Mouse (Mus musculus): ENCODE measurements around the gene Rpap2.

The Rpap2 gene

DNA sequence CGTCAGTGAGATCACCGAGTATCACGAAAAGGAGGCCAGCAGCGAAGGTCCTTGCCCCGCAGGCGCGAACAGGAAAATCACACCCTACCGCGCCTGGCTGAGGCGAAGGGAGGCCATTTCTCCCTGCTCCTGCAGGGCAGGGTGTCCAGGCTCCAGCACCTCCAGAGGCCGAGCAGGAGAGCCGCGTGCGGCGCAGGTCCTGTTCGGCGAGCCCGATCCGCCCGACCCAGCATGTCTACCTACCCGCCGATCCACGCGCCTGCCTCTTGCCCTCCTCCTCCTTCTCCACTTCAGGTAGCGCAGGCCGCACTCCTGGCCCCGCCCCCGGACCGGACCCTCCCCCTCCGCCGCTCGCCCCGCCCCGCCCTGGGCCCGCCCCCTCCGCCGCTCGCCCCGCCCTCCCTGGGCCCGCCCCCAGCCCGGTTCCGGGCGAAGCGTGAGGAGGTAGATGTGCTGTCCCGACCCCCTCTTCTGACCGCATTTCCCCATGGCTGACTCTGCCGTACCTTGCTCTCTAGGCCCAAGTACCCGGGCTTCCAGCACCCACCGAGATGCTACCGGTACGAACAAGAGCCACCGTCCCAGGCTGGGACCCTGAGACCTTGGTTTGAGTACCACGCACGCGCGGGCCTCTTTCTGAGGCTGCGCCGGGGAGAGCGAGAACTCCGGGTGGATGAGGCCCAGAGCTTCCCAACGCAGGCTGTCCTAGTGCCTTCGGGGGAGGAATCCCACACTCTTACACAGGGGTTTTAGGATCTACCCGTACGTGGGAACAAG lies at the start of gene Rpap2, which contains the start of gene Glmn:
TSS of gene Rpap2 (plus strand) at position 73 of the 777 bp plus-strand sequence.
TSS of gene Glmn (minus strand) at position 588 of the 777 bp plus-strand sequence.
- DNase-seq (ENCODE audit: extremely low read depth, insufficient read length, low spot score): peak; percentile 86

DNA sequence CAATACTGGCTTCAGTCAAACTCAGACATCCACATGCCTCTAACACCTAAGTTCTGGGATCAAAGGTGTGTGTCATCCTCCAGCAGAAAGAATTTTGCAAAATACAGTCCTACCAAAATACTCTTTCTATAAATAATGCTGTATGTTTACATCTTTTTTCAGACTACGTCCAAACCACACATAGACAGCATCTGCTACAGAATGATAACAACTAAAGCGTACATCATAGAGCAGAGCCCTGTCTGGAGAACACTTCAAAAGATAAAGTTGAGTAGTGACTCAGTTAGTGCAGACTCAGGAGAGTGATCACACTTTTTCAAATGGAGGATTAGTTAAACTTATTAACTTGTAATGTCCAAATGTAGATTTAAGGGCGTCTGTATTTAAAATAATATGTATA lies 49.2 kb upstream of the Rpap2 start:
- no peak for DNase-seq (ENCODE audit: extremely low read depth, insufficient read length, low spot score)

DNA sequence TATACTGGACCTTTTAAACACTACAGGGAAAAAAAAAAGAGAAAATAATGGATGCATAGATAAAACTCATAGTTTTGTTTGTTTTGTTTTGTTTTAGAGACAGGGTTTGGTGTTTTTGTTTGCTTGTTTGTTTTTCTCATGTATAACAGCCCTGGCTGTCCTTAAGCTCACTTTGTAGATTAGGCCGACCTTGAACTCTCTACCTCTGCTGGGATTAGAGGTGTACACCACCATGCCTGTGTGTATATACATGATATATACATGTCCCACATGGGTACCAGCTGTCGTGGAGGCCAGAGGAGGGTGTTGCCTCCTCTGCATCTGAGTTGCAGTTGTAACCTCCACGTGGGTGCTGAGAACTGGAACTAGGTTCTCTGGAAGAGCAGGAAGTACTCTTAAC lies 48.7 kb upstream of the Rpap2 start:
- no peak for DNase-seq (ENCODE audit: extremely low read depth, insufficient read length, low spot score)

DNA sequence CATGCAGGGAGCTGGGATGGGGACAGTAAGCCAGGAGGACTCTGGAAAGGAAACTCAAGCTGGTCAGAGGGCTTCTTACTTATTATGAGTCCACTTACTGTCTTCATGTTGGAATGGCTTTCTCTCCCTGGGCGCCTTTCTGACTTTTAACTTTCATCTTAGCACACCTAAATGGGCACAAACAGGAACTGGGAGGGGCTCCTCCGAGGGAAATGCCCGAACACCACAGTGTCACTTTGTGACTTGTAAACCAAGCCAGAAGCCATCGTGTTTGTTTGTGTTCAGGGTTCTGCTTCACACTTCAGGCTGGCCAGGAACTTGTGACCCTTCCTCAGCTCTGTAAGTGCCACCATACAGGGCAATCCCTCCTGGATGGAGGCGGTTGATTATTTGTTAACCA lies 42.8 kb upstream of the Rpap2 start:
- DNase-seq (ENCODE audit: extremely low read depth, insufficient read length, low spot score): no peak

DNA sequence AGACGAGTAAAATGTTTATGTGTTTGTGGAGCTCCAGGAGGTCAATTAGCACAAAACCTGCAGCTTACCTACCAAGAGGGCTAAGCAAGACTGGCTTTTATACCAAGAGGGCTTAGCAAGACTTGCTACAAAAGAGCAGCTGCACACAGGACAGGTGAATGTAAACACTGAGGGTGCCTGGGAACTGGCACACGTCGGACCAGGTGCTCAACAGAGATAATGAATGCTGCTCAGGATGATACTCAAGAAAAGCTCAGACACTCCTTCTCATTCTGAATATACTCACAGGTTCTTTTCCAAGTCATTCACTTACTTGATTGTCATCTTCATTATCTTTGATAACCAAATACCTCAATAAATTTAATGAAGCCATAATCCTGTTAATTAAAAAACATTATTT lies 40.2 kb upstream of the Rpap2 start:
- DNase-seq (ENCODE audit: extremely low read depth, insufficient read length, low spot score): no peak

DNA sequence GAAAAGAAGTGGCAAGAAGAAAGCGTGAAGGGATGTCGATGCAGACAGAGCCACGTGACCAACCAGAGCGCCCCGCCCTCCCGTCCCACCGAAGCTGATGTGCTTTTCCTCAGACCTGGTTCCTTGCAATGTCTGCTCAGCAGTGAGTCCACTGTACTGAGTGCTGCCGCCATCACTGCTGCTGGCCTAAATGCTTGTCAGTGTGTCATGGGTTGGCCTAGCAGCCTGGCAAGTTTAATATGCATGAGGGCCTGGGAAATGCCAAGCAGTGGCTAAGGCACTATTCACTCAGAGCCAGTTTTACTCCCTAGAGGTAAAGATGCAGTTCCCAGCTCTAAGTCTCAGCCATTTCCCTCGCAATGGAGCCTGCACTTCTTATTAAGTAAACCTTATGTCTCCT lies 28.0 kb upstream of the Rpap2 start:
- DNase-seq (ENCODE audit: extremely low read depth, insufficient read length, low spot score): no peak

DNA sequence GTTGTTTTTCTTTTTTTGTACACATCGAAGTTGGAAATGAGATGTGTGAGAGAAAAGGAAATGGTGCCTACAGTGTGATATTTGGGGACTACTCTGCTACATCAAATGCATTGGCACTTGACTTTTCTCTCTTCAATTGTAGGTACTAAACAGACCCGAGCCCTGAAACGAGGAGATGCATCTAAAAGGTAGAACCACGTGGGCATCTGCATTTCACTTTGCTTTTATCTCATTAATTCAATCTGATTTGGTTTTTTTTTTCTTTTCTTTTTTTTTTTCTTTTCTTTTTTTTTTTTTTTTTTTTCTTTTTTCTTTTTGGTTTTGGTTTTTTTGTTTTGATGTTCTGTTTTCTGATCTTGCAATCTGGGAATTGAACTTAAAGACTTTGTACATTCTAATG lies 1.2 kb downstream of the Rpap2 start:
- DNase-seq (ENCODE audit: extremely low read depth, insufficient read length, low spot score): no peak

DNA sequence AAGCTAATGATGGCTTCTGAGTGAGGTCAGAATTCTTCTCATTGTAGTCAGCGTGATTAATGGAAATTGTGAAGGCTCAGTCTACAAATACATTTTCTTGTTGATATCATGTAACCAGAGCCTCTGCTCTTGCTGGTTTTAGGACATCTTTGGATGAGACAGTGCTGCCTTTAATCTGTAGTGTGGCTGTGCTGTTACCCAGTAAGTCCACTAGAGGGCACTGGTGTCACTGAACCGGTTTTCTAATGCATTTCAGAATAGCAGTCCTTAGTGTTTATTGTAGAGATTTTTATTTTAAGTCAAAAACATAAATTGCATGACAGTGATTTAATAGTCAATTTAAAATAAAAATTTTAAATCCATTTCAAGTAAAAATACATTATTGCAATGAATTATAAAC lies 14.1 kb downstream of the Rpap2 start:
- no peak for DNase-seq (ENCODE audit: extremely low read depth, insufficient read length, low spot score)

DNA sequence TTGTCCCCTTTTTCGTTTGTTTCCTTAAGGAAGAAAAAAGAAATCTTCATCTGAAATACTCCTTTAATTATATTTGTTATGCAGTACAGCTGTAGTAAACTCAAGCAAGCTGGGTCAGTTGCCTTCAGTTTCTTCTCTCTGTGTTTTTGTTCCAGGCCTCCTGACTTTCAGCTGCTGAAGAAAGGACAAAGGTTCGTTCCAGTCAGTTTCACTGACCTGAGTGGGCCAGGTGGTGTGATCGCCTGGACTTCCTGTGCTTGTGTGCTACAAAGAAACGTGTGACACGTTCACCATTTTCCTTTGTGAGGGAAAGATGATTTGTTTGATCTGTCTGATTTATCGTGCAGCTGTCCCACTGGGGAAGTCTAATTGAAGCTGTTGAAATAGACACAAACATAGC lies 20.8 kb downstream of the Rpap2 start:
- DNase-seq (ENCODE audit: extremely low read depth, insufficient read length, low spot score): no peak

DNA sequence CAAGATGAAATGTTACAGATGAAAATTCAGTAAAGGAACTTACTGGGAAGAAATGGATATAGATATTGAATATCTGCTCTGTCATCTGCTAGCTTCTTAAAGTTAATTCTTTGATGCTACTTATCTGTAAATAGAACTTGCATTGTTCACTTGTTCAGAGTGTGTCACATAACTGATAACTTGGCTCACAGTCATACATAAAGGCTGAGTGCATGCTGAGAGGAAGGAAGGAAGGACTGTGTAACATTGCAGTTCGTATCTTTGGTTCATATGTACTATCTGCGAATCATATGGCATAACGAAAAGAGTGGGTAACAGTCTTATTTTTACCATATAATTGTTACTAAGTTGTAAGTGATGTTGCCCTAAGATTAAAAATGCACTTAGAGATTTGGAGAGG lies 24.2 kb downstream of the Rpap2 start:
- no peak for DNase-seq (ENCODE audit: extremely low read depth, insufficient read length, low spot score)

DNA sequence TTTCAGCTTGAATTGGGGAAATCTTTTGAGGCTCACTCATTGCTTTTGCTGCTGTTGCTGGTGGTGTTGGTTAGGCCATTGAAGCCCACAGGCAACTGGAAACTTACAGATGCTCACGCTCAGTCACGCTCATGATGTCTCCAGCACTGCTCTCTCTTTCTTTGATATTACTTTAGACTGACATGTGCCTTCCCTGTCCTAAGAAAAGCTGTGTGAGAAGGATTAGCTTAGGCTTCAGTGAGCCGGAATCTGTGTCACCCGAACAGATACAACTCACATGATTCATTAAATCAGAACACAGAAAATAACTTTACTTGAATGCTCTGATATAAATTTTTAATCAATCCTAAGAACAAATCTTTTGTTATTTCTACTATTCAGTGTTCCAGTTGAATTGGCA lies 36.5 kb downstream of the Rpap2 start:
- no peak for DNase-seq (ENCODE audit: extremely low read depth, insufficient read length, low spot score)

DNA sequence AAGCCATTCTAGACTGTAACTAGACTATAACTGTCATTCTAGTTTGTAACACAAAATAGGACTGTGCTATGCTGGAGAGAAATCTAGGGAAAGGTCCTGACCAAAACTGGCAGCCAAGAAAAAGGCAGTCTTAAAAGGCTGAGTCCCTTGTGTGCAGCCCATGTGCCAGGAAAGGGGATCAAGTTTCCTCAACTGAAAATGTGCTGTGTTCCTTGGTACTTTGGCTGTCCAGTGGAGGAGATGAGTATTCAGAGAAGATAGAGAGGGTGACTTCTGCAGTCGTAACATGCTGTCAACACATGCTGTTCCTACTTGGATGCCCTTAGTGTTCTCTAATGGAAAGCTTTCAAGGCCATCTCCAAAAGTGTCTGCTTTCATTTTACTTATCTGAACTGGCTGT lies 39.9 kb downstream of the Rpap2 start:
- no peak for DNase-seq (ENCODE audit: extremely low read depth, insufficient read length, low spot score)

DNA sequence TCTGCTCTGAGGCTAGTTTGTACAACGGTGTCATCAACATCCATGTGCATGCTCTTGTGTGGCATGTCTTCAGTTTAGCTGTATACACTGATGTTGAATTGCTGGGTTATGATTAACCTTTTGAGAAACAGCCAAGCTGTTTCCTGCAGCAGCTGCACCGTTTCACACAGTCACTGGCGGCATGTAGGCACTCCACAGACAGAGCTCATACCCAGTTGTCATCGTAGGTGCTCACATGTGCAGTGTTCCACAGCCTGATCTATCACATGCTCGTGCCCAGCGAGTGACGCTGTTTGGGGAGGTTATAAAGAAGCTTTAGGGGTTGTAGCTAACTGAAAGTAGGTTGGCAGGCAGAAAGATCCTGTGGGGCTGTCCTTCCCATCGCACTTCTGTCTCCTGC lies 41.2 kb downstream of the Rpap2 start:
- DNase-seq (ENCODE audit: extremely low read depth, insufficient read length, low spot score): no peak

DNA sequence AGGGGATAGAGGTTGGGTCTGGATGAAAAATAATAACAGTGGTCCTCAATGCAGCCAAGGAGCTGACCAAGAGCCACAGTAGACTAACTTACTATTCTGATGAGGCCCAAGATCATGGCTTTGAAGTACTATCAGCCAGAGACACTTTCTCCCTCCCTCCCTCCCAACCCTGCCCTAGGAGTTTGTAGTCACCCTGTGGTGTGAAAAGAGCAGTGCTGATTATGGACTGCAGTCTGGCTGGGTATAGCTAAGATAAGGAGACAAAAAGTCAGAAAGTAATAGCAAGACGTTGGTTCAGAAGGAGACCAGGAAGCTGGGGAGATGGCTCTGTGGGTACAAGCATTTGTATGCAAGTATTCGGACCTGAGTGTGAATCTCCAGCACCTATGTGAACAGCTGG lies 47.4 kb downstream of the Rpap2 start:
- DNase-seq (ENCODE audit: extremely low read depth, insufficient read length, low spot score): no peak

DNA sequence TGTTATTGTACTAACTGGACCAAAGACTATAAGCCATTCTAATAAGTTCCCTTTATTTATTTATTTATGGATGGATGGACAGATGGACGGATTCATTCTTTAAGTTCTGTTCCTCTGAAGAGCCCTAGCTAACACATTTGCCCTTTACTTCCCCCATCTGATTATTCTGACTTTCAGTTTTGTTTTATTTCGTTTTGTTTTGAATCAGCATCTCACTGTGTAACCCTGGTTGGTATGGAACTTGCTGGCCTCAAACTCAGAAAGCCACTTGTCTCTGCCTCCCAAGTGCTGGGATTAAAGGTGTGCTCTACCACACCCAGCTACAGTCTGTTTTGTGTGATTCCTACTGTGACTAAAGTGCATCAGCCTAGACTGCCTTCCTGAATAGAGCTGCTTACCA lies 48.8 kb downstream of the Rpap2 start:
- no peak for DNase-seq (ENCODE audit: extremely low read depth, insufficient read length, low spot score)

DNA sequence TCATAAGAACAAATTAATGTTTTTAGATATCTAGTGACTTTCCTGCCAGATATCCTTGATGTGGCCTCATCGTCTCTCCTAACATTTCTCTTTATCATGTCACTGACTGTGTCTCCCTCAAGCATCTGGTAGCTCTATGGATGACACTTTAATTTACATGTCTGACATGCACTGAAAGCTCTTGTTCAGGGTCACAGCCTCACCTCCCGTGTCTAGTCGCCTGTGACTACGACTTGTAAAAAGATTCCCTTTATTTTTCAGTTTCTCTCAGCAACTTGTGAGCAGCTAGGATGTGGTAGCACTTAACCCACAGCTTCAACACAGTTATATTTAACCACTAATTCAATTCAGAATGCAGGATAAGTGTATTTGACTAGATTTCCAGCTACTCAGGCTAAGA lies 50.4 kb downstream of the Rpap2 start:
- no peak for DNase-seq (ENCODE audit: extremely low read depth, insufficient read length, low spot score)

DNA sequence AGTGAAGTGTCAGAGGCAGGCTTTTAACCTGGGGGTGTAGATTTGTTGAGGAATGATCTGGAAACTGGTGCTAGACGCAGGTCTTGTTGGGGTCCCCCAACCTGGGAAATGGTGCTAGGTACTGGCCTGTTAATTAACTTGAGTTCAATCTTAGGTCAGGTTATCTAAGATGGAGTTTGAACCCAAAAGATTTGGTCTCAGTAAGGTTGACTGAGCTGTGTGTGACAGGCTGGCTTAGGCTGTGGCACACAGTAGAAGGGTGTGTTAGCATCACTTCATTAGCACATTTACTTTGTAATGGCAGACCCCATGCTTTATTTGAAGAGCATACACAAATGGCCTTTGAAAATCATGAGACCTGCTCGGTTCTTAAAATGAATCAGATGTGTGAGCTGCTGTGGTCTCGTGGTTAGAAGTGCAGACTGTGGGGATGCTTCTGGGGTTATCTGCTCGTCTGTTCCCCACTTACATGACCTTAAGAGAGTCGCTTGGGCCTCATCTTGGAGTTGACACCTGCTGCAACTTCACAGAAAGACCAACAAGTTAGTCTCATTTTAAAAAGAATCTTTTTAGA lies 51.5 kb downstream of the Rpap2 start:
- DNase-seq (ENCODE audit: extremely low read depth, insufficient read length, low spot score): no peak

DNA sequence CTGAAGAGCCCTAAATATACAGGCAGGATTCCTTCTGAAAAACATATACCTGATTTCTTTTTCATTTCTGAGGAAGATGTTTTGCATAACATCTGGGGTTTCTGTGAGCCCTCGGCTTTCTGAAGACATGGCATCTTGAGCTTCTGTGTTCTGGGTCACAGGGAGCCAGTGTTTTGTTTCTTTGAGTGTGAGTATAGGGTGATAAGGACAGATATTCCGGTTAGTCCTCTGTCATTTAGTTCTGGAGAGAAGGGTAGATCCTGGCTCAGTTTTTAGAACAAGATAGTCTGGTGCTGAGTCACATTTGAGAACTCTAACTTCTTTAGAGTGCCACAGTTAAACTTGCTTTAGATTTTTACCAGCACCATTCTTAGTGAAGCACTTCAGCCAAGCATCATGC lies 52.5 kb downstream of the Rpap2 start:
- DNase-seq (ENCODE audit: extremely low read depth, insufficient read length, low spot score): no peak

DNA sequence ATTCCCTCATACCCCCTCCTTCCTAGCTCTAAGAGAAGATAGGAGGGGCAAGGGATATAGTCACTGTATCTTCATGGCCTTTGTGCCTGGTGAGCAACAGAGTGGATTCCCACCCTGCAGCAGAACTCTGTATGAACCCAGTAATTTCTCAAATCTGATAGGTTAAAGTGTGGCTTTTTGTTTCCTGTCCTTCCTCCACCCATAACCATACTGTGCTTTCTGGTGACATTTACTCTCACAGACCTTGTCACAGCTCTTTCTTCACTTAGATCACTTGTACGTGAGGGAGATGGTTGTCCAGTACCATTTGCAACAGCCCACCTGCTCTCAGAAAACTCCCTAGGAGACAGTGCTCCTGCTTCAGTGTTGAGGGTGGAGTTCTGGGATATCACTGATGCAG lies 53.3 kb downstream of the Rpap2 start:
- no peak for DNase-seq (ENCODE audit: extremely low read depth, insufficient read length, low spot score)

DNA sequence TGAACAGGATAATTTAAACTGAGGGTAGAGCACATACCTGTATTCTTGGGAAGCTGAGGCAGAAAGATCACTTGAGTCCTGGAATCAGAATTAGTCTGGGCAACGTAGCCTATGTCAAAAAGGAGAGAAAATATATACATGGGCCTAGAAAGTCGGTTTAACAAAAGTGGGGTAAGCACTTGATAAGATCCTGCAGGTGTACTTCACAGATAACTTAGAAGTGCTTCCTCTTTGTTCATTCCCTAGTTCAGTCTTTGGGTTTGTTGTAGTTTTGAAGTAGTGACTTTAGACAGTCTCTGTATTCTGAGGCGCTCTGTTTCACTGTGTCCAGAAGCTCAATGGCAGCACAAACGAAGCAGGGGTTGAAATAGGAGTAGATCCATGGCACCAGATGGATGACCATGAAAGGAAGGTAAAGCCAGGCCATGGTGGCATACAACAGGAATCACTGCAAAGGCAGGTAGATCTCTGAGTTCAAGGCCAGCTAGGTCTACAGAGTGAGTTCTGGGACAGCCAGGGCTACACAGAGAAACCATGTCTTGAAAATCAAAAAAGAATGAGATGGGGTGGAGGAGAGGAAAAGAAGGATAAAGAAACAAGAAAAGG lies 55.0 kb downstream of the Rpap2 start:
- DNase-seq (ENCODE audit: extremely low read depth, insufficient read length, low spot score): no peak

DNA sequence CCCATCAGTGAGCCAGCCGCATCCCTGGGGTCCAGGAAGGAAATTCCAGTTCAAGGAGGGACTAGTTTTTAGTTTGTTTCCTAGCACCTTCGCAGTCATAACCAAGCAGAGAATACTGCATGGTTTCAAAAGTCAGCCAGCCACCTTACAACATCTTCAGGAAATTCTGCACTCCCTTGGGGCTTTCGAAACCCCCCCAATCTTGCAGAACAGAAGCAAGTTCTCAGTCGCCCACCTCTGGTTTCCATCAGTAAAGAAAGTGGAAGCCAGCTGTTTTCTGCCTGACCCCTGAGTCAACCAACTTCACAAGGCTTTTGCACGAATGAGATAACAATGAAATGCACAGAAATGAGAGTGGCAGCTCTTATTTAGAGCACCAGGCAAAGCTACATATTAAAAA lies 81.2 kb downstream of the Rpap2 start:
- no peak for DNase-seq (ENCODE audit: extremely low read depth, insufficient read length, low spot score)

DNA sequence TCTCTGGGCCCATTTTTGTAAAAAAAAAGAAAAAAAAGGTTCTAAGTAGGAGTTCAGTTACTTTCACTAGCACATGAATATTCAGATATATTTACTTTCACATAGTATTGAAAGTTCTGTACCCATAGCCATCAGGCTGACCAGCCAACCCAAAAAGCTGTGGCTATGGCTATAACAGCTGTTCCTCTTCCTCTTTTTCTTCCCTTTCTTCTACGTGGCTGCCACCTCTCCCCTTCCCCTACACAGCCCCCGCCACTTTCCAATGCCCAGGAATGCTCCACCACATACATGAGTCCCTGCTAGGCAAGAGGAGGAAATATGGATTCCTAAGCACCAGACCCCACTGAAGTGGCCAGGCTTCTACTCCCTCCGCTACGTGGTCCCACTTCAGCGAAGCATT lies 84.1 kb downstream of the Rpap2 start:
- no peak for DNase-seq (ENCODE audit: extremely low read depth, insufficient read length, low spot score)

All from 3134 (cell line).